Mouse (Mus musculus): ENCODE data around the gene Snx9. TPM values are rescaled to one million over a fixed set of nuclear protein-coding genes. Genes with fewer than 3 reads are reported as not detected.

The Snx9 gene
- total RNA-seq, 1 experiment: 8.8 TPM

DNA sequence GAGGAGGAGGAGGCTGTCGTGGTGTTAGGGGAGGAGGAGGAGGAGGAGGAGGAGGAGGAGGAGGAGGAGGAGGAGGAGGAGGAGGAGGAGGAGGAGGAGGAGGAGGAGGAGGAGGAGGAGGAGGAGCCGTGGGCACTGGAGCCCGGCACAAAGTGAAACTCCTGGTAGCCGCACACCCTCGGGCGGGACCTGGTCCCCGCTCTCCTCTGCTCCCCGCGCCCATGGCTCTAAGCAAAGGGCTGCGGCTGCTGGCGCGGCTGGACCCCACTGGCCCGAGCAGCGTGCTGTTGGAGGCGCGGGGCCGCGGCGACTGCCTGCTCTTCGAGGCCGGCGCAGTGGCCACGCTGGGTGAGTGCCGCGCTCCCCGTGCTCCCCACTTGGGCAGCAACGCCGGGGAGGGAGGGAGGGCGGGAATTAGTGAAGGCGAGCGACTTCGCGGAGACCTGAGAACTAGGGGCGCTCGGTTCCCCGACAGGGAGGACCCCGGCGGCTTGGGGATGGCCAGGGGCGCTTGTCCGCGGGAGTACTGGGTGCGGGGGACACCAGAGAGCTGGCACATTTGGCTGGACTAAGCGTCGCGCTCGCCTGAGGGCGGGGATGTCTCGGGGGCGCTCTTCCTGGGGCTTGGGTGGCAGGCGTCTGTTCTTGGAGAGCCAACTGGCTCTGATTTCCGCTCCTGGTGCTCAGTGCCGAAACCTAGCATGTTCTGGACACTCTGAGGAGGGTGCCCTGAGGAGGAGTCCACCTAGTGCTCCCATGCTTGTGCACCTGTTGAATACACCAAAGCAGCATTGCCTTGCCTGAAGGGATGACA, 100.3 kb downstream of the Snx9 start, which contains the start of gene Synj2:
TSS of gene Synj2 (plus strand) at position 51 of the 814 bp plus-strand sequence.
- DNase-seq (ENCODE audit: low read depth, low spot score): no peak
- Histone ChIP-seq H3K4me3 (ENCODE audit: insufficient read depth in 1 of 2, low read depth in 1 of 2, low read length in 2 of 2, poor library complexity in 1 of 2, severe bottlenecking in 1 of 2) (peak within 1 kb of the TSS; percentile 69 to 92), H3K9ac (ENCODE audit: insufficient read depth, low read depth, low read length, poor library complexity, severe bottlenecking) (peak within 1 kb of the TSS; percentile 71), H3K36me3 (ENCODE audit: control insufficient read depth, insufficient read depth, low read length, poor library complexity, severe bottlenecking) (no peaks in the 10 kb centered on the region), H3K9me3 (ENCODE audit: control insufficient read depth, insufficient read depth, low read depth, low read length) (no peaks in the 10 kb centered on the region), H3K27ac (ENCODE audit: insufficient read depth, low read depth, low read length, poor library complexity, severe bottlenecking) (no peak within 1 kb of the TSS), H3K4me1 (ENCODE audit: control insufficient read depth in 2 of 2, insufficient read depth in 2 of 2, low read length in 2 of 2, poor library complexity in 1 of 2) (peaks cover 0 to 7% of the 10 kb centered on the region in 2 experiments; a peak in 1 of 4 replicates)
- in situ Hi-C loops (cut with MboI; ENCODE audit: low sequenced_read_pairs in 2 of 2, unreplicated experiment in 2 of 2): no loop called here
- TF ChIP-seq CHD2 (IDR thresholded peaks at IDR 0.05; ENCODE audit: low read depth, low read length) (no peak), ZC3H11A (IDR thresholded peaks at IDR 0.05; ENCODE audit: borderline replicate concordance, low read depth, low read length) (no peak), MAFK (IDR thresholded peaks at IDR 0.05; ENCODE audit: insufficient read depth, low read depth, low read length) (no peak), ZNF384 (IDR thresholded peaks at IDR 0.05; ENCODE audit: low read depth, low read length) (no peak), HCFC1 (IDR thresholded peaks at IDR 0.05; ENCODE audit: borderline replicate concordance, insufficient read depth, low read length) (no peak)

DNA sequence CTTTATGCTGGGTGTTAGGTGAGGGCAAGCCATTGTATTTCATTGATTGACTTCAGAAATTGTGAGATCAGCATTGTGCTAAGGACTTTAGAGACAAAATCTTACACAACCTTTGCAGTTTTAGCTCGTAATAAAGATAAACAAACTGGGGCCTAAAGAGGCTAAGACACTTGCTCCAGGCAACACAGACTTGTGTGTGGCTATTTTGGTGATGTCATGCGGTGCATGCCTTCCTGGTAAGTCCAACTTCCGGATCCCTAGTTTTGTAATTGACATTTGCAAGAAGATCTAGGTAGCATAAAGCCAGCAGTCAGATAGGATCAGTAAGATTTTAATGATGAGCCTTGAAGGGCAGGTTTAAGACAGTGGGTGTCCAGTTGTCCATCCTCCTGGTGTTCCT, 101.0 kb downstream of the Snx9 start:
- H3K9ac ChIP-seq (ENCODE audit: insufficient read depth, low read depth, low read length, poor library complexity, severe bottlenecking): no peak overlapping the region
- DNase-seq (ENCODE audit: low read depth, low spot score): no peak
- H3K4me1 ChIP-seq (ENCODE audit: control insufficient read depth in 2 of 2, insufficient read depth in 2 of 2, low read length in 2 of 2, poor library complexity in 1 of 2): peaks cover 0 to 7% of the 10 kb centered on the region in 2 experiments; a peak in 1 of 4 replicates
- TF ChIP-seq ZNF384 (IDR thresholded peaks at IDR 0.05; ENCODE audit: low read depth, low read length): no peak
- TF ChIP-seq CHD2 (IDR thresholded peaks at IDR 0.05; ENCODE audit: low read depth, low read length): no peak
- no peak for TF ChIP-seq HCFC1 (IDR thresholded peaks at IDR 0.05; ENCODE audit: borderline replicate concordance, insufficient read depth, low read length)
- no peak for TF ChIP-seq ZC3H11A (IDR thresholded peaks at IDR 0.05; ENCODE audit: borderline replicate concordance, low read depth, low read length)
- TF ChIP-seq MAFK (IDR thresholded peaks at IDR 0.05; ENCODE audit: insufficient read depth, low read depth, low read length): no peak
- no peak overlapping the region for H3K27ac ChIP-seq (ENCODE audit: insufficient read depth, low read depth, low read length, poor library complexity, severe bottlenecking)
- no peak overlapping the region for H3K4me3 ChIP-seq (ENCODE audit: insufficient read depth in 1 of 2, low read depth in 1 of 2, low read length in 2 of 2, poor library complexity in 1 of 2, severe bottlenecking in 1 of 2)
- no peaks in the 10 kb centered on the region for H3K36me3 ChIP-seq (ENCODE audit: control insufficient read depth, insufficient read depth, low read length, poor library complexity, severe bottlenecking)
- H3K9me3 ChIP-seq (ENCODE audit: control insufficient read depth, insufficient read depth, low read depth, low read length): no peaks in the 10 kb centered on the region
- in situ Hi-C loops (cut with MboI; ENCODE audit: low sequenced_read_pairs in 2 of 2, unreplicated experiment in 2 of 2): no loop called here

DNA sequence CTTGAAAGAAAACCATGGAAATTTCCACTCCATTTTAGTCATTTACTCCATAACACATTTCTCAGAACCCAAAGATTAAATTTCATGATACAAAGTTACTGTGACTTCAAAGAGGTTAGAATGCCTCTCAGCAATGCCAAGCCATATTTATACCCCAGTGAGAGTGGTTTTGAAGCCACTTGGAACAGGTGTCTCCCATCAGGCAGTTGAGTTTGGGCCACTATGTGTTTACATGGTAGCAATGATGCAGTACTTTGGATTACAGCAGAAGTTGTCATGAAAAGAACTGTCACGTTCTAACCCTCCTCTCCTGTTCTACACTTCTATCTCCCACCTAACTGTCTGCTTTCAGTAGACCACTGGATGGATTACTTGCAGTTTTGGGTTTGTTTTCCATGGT, 101.9 kb downstream of the Snx9 start:
- Histone ChIP-seq H3K36me3 (ENCODE audit: control insufficient read depth, insufficient read depth, low read length, poor library complexity, severe bottlenecking) (no peaks in the 10 kb centered on the region), H3K9me3 (ENCODE audit: control insufficient read depth, insufficient read depth, low read depth, low read length) (no peaks in the 10 kb centered on the region), H3K9ac (ENCODE audit: insufficient read depth, low read depth, low read length, poor library complexity, severe bottlenecking) (no peak overlapping the region), H3K4me1 (ENCODE audit: control insufficient read depth in 2 of 2, insufficient read depth in 2 of 2, low read length in 2 of 2, poor library complexity in 1 of 2) (peaks cover 0 to 7% of the 10 kb centered on the region in 2 experiments; a peak in 1 of 4 replicates), H3K4me3 (ENCODE audit: insufficient read depth in 1 of 2, low read depth in 1 of 2, low read length in 2 of 2, poor library complexity in 1 of 2, severe bottlenecking in 1 of 2) (no peak overlapping the region), H3K27ac (ENCODE audit: insufficient read depth, low read depth, low read length, poor library complexity, severe bottlenecking) (no peak overlapping the region)
- no peak for TF ChIP-seq HCFC1 (IDR thresholded peaks at IDR 0.05; ENCODE audit: borderline replicate concordance, insufficient read depth, low read length)
- TF ChIP-seq CHD2 (IDR thresholded peaks at IDR 0.05; ENCODE audit: low read depth, low read length): no peak
- no peak for TF ChIP-seq ZC3H11A (IDR thresholded peaks at IDR 0.05; ENCODE audit: borderline replicate concordance, low read depth, low read length)
- TF ChIP-seq MAFK (IDR thresholded peaks at IDR 0.05; ENCODE audit: insufficient read depth, low read depth, low read length): no peak
- no peak for TF ChIP-seq ZNF384 (IDR thresholded peaks at IDR 0.05; ENCODE audit: low read depth, low read length)
- in situ Hi-C loops (cut with MboI; ENCODE audit: low sequenced_read_pairs in 2 of 2, unreplicated experiment in 2 of 2): no loop called here
- DNase-seq (ENCODE audit: low read depth, low spot score): no peak

DNA sequence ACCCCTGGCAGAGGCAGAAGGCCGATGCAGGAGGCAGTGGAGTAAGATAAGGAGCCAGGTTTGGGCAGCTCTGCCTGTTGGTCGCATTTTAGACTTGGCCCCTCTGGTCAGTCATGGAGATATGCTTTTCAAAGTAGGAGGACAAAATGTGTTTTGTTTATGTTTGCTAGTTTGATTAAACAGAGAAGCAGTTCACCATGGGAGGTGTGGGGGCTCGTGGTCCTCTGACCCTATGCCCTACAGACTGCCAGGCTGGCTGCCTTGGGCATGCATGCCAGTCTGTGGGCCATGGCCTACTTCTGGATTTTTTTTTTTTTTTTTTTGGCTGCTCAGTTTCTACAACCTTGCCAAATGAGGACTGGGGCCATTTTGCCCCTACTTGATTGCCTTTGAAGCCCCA, 105.9 kb downstream of the Snx9 start:
- in situ Hi-C loops (cut with MboI; ENCODE audit: low sequenced_read_pairs in 2 of 2, unreplicated experiment in 2 of 2): no loop called here
- H3K9ac ChIP-seq (ENCODE audit: insufficient read depth, low read depth, low read length, poor library complexity, severe bottlenecking): no peak overlapping the region
- no peak overlapping the region for H3K27ac ChIP-seq (ENCODE audit: insufficient read depth, low read depth, low read length, poor library complexity, severe bottlenecking)
- peaks cover 2 to 4% of the 10 kb centered on the region in 2 experiments; a peak in 2 of 4 replicates for H3K4me1 ChIP-seq (ENCODE audit: control insufficient read depth in 2 of 2, insufficient read depth in 2 of 2, low read length in 2 of 2, poor library complexity in 1 of 2)
- H3K9me3 ChIP-seq (ENCODE audit: control insufficient read depth, insufficient read depth, low read depth, low read length): no peaks in the 10 kb centered on the region
- DNase-seq (ENCODE audit: low read depth, low spot score): no peak
- no peak overlapping the region for H3K4me3 ChIP-seq (ENCODE audit: insufficient read depth in 1 of 2, low read depth in 1 of 2, low read length in 2 of 2, poor library complexity in 1 of 2, severe bottlenecking in 1 of 2)
- no peak for TF ChIP-seq CHD2 (IDR thresholded peaks at IDR 0.05; ENCODE audit: low read depth, low read length)
- H3K36me3 ChIP-seq (ENCODE audit: control insufficient read depth, insufficient read depth, low read length, poor library complexity, severe bottlenecking): no peaks in the 10 kb centered on the region

Measured in ES-E14 (cell line).